Mouse (Mus musculus) neural tube, embryonic 14.5 days (tissue): ENCODE data around the gene Akap8l. TPM values are rescaled to one million over a fixed set of nuclear protein-coding genes. Genes with fewer than 3 reads are reported as not detected.

Source experiments
- ATAC-seq: fragments of 200-750 bp; cut with Nextera tagmentation; 2 replicates; pipeline ENCODE4 v1.8.0; 2017; ENCODE audit warnings: low read depth, mild to moderate bottlenecking, moderate TSS enrichment, moderate library complexity
- H3K27ac ChIP-seq: fragments of 300-500 bp; sonication (generic); 2 replicates; pipeline ENCODE4 v1.5.1; 2014; ENCODE audit warnings: low read depth, mild to moderate bottlenecking, control low read depth, low read length, moderate library complexity, mixed read lengths
- H3K27me3 ChIP-seq: fragments of 300-500 bp; sonication (generic); 2 replicates; pipeline ENCODE4 v1.6.1; 2014; ENCODE audit warnings: low read length; ENCODE audit not compliant: control insufficient read depth, insufficient read depth
- H3K36me3 ChIP-seq: fragments of 300-500 bp; sonication (generic); 2 replicates; pipeline ENCODE4 v1.6.1; 2014; ENCODE audit warnings: low read length, mixed read lengths; ENCODE audit not compliant: control insufficient read depth, insufficient read depth
- H3K4me1 ChIP-seq: fragments of 300-500 bp; sonication (generic); 2 replicates; pipeline ENCODE4 v1.6.1; 2014; ENCODE audit warnings: low read length; ENCODE audit not compliant: control insufficient read depth, insufficient read depth
- H3K4me2 ChIP-seq: fragments of 300-500 bp; sonication (generic); 2 replicates; pipeline ENCODE4 v1.6.1; 2014; ENCODE audit warnings: mild to moderate bottlenecking, low read depth, low read length, control low read depth
- H3K4me3 ChIP-seq: fragments of 300-500 bp; sonication (generic); 2 replicates; pipeline ENCODE4 v1.5.1; 2014; ENCODE audit warnings: low read depth, low read length, control low read depth, mixed read lengths
- H3K9ac ChIP-seq: fragments of 300-500 bp; sonication (generic); replicated peaks from 2 replicates; pipeline ENCODE4 v1.6.1; 2014; ENCODE audit warnings: low read depth, mild to moderate bottlenecking, control low read depth, low read length, mixed read lengths
- H3K9me3 ChIP-seq: fragments of 300-500 bp; sonication (generic); 2 replicates; pipeline ENCODE4 v1.6.1; 2016; ENCODE audit warnings: low read length; ENCODE audit not compliant: control insufficient read depth
- WGBS: fragments of 180-500 bp; shearing (Covaris S2); extraction: QIAGEN DNeasy Blood & Tissue Kit; methylation state at CpG from one replicate; pipeline ENCODE4 v1.1.7; 2014; 5-methylcytosine and 5-hydroxymethylcytosine counted together
- polyA plus RNA-seq: library from polyadenylated mRNA; unstranded; fragments of >200 nt; fragmentation: Nextera tagmentation; extraction: Ambion mirVana; gene quantifications from 2 replicates; pipeline ENCODE4 v1.2.1, GENCODE M21; 2014

The Akap8l gene
- polyA plus RNA-seq, 1 experiment from 2014 or later: 158 TPM

DNA sequence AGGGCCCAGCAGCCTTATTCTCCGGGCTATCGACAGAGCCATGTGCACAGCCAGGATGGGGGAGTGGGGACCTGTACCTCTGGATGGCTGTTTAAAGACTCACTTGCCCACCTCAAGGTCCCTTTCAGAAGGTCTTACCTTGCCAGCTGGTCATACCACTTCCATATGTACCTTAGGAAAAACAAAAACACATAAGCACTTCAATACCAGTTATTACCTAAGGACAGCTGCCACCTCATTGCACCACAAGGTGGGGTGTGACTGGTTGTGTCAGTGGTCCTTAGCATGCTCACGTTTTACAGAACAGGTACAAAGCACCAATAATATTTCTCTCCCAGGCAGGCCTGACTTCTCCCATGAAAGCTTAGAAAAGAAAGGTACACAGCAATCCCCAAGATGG is 32.7 kb downstream of the Akap8l start:
- WGBS: 90% methylated on average over 3 of the region's 3 CpGs
- H3K27ac ChIP-seq: no peak overlapping the region
- no peak overlapping the region for H3K4me3 ChIP-seq
- no peak overlapping the region for H3K4me2 ChIP-seq
- ATAC-seq: no peak
- peaks cover 49% of the 10 kb centered on the region for H3K36me3 ChIP-seq
- no peaks in the 10 kb centered on the region for H3K27me3 ChIP-seq
- no peak overlapping the region for H3K9ac ChIP-seq
- peaks cover 15% of the 10 kb centered on the region for H3K4me1 ChIP-seq
- no peaks in the 10 kb centered on the region for H3K9me3 ChIP-seq

DNA sequence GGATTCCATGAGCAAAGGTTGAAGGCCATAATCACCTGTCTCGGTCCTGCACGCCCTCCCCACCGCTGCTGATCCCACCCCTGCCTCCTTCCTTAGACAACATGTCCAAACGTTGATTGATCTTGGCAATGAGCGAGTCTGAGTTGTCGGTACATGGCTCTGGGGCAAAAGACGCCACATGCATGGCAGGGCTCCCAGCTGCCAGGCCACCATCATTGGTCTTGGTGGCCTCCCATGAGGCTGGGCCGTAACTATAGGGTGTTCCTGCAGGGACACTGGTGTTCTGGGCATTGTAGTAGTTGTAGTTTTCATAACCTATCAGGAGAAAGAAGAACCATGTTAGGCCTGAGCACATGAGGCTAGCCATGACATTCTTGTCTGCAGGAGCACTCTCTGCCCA is 33.4 kb downstream of the Akap8l start:
- Histone ChIP-seq H3K27ac (no peak overlapping the region), H3K9me3 (no peaks in the 10 kb centered on the region), H3K4me2 (no peak overlapping the region), H3K9ac (no peak overlapping the region), H3K4me1 (peaks cover 11% of the 10 kb centered on the region), H3K36me3 (peaks cover 56% of the 10 kb centered on the region), H3K27me3 (no peaks in the 10 kb centered on the region), H3K4me3 (no peak overlapping the region)
- ATAC-seq: no peak
- WGBS: 92% methylated on average over 8 of the region's 8 CpGs

DNA sequence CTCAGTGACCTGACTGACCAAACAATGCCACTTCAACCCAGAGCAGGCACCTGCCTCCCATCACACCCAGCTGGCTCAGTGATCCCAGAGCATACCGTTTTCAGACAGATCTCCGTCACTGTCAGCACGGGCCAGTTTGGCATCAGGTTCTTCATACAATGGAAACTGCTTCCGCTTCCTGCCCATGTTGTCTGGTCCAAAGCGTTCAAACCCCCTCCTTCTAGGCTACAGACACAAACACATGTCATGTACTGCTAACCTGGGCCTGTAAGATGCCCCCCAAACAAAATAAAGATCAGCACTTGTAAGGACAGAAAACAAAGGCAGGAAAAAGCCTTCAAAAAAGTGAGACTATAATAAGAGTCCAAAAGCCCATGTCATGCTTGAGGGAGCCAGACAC is 34.8 kb downstream of the Akap8l start:
- 0 out of 2 replicates have a peak, but pooled peaks cover 8% of the 10 kb centered on the region for H3K4me1 ChIP-seq
- H3K27me3 ChIP-seq: no peaks in the 10 kb centered on the region
- H3K4me3 ChIP-seq: no peak overlapping the region
- no peak for ATAC-seq
- H3K27ac ChIP-seq: no peak overlapping the region
- H3K9me3 ChIP-seq: no peaks in the 10 kb centered on the region
- no peak overlapping the region for H3K9ac ChIP-seq
- no peak overlapping the region for H3K4me2 ChIP-seq
- 98% methylated on average over 5 of the region's 5 CpGs for WGBS
- H3K36me3 ChIP-seq: peaks cover 67% of the 10 kb centered on the region

DNA sequence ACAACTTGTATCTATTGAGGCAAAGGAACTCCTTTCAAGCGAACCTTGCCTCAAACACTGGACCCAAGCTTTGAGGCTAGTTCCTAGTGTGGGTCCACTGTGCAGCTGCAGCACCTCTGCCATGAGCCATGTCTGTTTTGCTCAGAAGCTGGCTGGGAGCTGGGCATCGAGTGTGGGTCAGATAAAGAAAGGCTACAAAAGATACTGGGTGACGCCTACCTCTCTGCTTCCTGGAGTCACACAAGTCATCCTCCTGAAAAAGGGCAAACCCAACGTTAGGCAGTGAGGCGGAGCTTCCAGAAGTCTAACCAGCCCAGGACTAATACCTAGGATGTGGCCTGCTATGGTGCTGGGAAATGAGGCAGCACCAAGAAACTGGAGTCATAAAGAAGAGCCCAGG is 36.5 kb downstream of the Akap8l start:
- H3K4me1 ChIP-seq: 0 out of 2 replicates have a peak, but pooled peaks cover under 1% of the 10 kb centered on the region
- peaks cover 83% of the 10 kb centered on the region for H3K36me3 ChIP-seq
- H3K9ac ChIP-seq: no peak overlapping the region
- no peaks in the 10 kb centered on the region for H3K9me3 ChIP-seq
- WGBS: 85% methylated on average over 5 of the region's 5 CpGs
- no peak for ATAC-seq
- no peak overlapping the region for H3K4me2 ChIP-seq
- H3K4me3 ChIP-seq: no peak overlapping the region
- H3K27me3 ChIP-seq: no peaks in the 10 kb centered on the region
- H3K27ac ChIP-seq: no peak overlapping the region

DNA sequence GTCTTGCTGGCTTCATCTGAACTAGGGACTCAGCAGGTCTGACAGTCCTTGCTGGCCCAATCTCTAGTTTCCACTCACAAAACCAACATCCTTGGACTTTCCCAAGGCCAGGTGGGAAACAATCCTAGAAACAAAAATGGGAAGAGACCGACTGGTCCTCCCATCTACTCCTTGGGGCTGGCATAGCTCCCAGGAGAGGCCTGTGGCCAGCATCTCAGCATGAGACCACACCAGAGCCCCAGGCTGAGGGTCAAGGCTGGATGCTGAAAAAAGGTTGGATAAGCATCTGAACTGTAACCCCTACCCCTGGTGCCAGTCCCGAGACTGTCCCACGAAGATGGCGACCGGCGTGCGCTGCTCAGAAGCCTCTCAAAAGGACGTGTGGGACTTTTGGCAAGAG is 37.6 kb downstream of the Akap8l start:
- H3K4me2 ChIP-seq: no peak overlapping the region
- no peaks in the 10 kb centered on the region for H3K9me3 ChIP-seq
- no peak overlapping the region for H3K9ac ChIP-seq
- no peaks in the 10 kb centered on the region for H3K4me1 ChIP-seq
- peaks cover 94% of the 10 kb centered on the region for H3K36me3 ChIP-seq
- H3K27ac ChIP-seq: no peak overlapping the region
- H3K4me3 ChIP-seq: no peak overlapping the region
- WGBS: 94% methylated on average over 8 of the region's 8 CpGs
- no peaks in the 10 kb centered on the region for H3K27me3 ChIP-seq
- no peak for ATAC-seq

DNA sequence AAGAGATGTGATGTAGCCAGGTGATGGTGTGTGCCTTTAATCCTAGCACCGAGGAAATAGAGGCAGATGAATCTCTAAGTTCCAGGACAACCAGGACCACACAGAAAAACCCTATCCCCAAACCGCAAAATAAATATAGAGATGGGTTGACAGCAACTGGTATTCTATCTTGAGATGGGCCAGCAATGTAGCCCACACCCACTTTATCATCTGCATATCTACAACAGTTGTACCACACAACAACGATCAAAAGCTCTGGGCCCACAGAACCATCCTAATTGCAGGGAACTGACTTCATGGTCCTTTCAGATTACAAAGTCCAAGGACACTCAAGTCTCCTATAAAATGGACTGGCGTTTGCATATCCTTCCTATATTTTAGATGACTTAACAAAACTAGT is 42.4 kb downstream of the Akap8l start:
- no peak overlapping the region for H3K4me2 ChIP-seq
- H3K9me3 ChIP-seq: no peaks in the 10 kb centered on the region
- ATAC-seq: no peak
- H3K9ac ChIP-seq: no peak overlapping the region
- H3K27me3 ChIP-seq: no peaks in the 10 kb centered on the region
- no peak overlapping the region for H3K4me3 ChIP-seq
- 96% methylated on average over 4 of the region's 4 CpGs for WGBS
- no peak overlapping the region for H3K27ac ChIP-seq
- peaks cover 85% of the 10 kb centered on the region for H3K36me3 ChIP-seq
- H3K4me1 ChIP-seq: no peaks in the 10 kb centered on the region

DNA sequence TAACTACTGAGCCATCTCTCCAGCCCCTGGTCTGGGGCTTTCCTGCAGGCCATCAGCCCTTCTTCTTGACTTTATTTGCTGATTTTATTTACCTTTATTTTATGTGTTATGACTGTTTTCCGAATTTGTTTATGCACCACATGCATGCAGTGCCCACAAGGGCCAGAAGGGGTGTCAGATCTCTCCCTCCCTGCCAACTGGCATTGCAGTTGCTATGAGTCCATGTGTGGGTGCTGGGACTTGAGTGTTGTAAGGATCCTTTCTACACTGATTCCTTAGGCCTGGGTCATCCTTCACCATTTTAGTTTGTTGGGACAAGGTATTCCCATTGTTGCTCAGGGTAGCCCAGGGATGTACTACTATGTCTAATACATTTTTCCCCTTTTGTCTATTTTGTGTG is 52.3 kb downstream of the Akap8l start:
- Histone ChIP-seq H3K27ac (no peak overlapping the region), H3K4me1 (no peaks in the 10 kb centered on the region), H3K9me3 (no peaks in the 10 kb centered on the region), H3K36me3 (no peaks in the 10 kb centered on the region), H3K4me3 (no peak overlapping the region), H3K4me2 (no peak overlapping the region), H3K9ac (no peak overlapping the region), H3K27me3 (no peaks in the 10 kb centered on the region)
- 86% methylated on average over 1 of the region's 1 CpGs for WGBS
- ATAC-seq: no peak

DNA sequence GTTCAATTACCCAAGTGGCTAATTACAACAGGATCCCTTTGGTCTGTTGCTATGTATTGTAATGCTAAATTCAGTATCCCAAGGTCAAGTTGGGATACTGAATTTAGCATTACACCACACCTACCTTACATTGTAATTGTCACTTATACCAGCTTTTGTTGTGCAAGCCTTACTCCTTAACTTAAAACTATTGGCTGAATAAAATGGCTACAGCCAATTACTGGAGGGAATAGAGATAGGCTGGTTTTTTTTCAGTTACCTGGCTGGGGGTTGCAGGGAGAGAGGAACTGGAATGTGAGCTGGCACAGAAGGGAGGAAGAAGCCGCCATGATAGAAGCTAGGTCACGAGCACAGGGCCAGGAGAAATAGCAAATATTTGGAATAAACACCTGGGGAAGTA is 54.5 kb downstream of the Akap8l start:
- H3K4me2 ChIP-seq: no peak overlapping the region
- H3K27ac ChIP-seq: no peak overlapping the region
- no peak overlapping the region for H3K9ac ChIP-seq
- 91% methylated on average over 2 of the region's 2 CpGs for WGBS
- H3K4me3 ChIP-seq: no peak overlapping the region
- no peaks in the 10 kb centered on the region for H3K27me3 ChIP-seq
- H3K4me1 ChIP-seq: no peaks in the 10 kb centered on the region
- ATAC-seq: no peak
- no peaks in the 10 kb centered on the region for H3K9me3 ChIP-seq
- no peaks in the 10 kb centered on the region for H3K36me3 ChIP-seq

DNA sequence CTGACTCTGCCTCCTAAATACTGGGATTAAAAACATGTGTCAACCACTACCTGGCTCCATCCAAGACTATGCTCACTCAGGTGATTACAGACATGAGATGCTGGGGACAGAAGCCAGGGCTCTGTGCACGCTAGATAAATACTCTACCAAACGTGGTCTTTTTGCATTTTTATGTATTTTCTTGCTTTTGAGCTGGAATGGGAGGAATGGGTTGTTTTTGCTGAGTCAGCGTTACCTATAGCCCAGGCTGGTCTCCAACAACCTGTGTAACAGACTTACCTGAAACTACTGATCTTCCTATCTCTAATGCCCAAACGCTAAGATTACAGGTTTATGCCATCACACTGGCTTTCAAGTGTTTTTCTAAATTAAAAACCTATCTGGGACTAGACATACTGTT is 55.2 kb downstream of the Akap8l start:
- H3K4me2 ChIP-seq: no peak overlapping the region
- no peak for ATAC-seq
- 81% methylated on average over 4 of the region's 4 CpGs for WGBS
- H3K4me3 ChIP-seq: no peak overlapping the region
- no peaks in the 10 kb centered on the region for H3K36me3 ChIP-seq
- no peak overlapping the region for H3K9ac ChIP-seq
- no peaks in the 10 kb centered on the region for H3K4me1 ChIP-seq
- no peaks in the 10 kb centered on the region for H3K9me3 ChIP-seq
- H3K27me3 ChIP-seq: no peaks in the 10 kb centered on the region
- H3K27ac ChIP-seq: no peak overlapping the region
